Mouse (Mus musculus): ENCODE data around the gene Gm45208.

The Gm45208 gene

GRCm38 (mm10) chrX:7772766-7773165 lies 50.7 kb downstream of the Gm45208 start:
- no peak for DNase-seq (ENCODE audit: low read depth, low spot score)

GRCm38 (mm10) chrX:7775501-7776205 lies 53.6 kb downstream of the Gm45208 start:
- DNase-seq (ENCODE audit: low read depth, low spot score) = no peak

GRCm38 (mm10) chrX:7776329-7777082 lies 54.5 kb downstream of the Gm45208 start:
- DNase-seq (ENCODE audit: low read depth, low spot score) = no peak

- no peak for DNase-seq (ENCODE audit: low read depth, low spot score)
Observed at GRCm38 (mm10) chrX:7778450-7779244, 56.6 kb downstream of the Gm45208 start.

GRCm38 (mm10) chrX:7779294-7779693 lies 57.2 kb downstream of the Gm45208 start:
- DNase-seq (ENCODE audit: low read depth, low spot score) = no peak

Data from retina, adult 2 months (tissue).